Mouse (Mus musculus) embryo, embryonic 9.5 days (tissue): ENCODE data around the gene Btbd35f3.
"Not testable (repeated sequence)": the region's sequence is repeated elsewhere in the genome, so short reads cannot be mapped to it uniquely, and the experiment has no call there.

Experiments used
- DNase-seq: peaks from one replicate; pipeline ENCODE4 v3.0.0-alpha.2; 2017; ENCODE audit errors: extremely low spot score

The Btbd35f3 gene

GRCm38 (mm10) chrX:4037374-4037773 is at the start of gene Btbd35f3:
Btbd35f3 (plus strand) TSS chrX:4037674.
- not testable (repeated sequence) for DNase-seq
